Mouse (Mus musculus): ENCODE results near the gene Ankrd44.

Ankrd44 gene

GRCm38 (mm10) chr1:54749516-54749915 is 176.7 kb downstream of the Ankrd44 start:
- peak; percentile 97 for DNase-seq

GRCm38 (mm10) chr1:54747785-54748420 is 178.3 kb downstream of the Ankrd44 start:
- DNase-seq: peak; percentile 97

GRCm38 (mm10) chr1:54745666-54746065 is 180.5 kb downstream of the Ankrd44 start:
- no peak for DNase-seq

DNA sequence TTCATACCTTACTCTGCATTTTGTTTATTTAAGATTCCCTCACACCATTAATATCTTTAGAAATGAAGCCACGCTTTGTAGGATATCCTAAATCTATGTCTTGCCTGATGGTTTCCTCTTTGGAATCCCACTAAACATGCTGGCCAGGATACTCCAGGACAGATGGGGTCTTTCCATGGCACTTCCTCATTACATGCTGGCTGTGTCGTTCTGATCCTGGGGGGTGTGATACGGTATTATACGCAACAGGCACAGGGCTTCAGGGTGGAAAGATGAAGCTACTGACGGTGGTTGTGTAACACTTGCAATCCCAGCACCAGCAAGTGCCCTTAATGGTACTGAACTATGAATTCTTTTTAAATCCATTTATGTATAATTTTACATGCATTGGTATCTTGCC is 182.0 kb downstream of the Ankrd44 start:
- DNase-seq: no peak

- DNase-seq: no peak
These were observed 183.1 kb downstream of the Ankrd44 start for GRCm38 (mm10) chr1:54743072-54743471.

DNA sequence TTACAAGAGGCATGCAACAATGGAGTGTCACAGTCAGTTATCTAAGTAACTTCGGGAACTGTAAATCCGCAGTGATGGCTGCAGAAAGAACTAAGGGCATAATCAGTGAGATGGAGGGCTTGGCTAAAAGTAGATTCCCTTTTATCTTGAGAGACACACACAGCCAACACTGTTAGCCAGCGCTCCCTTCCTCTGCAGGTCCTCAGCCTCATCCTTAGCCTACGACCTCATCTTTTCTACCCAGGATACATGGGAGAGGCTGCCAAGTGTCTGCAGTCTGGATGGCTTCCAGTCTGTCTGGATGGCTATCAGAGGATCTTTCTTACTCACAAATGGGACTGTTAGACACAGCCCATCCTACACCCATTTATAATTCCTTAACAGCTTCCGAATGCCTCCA is 185.3 kb downstream of the Ankrd44 start:
- DNase-seq: peak; percentile 93

DNA sequence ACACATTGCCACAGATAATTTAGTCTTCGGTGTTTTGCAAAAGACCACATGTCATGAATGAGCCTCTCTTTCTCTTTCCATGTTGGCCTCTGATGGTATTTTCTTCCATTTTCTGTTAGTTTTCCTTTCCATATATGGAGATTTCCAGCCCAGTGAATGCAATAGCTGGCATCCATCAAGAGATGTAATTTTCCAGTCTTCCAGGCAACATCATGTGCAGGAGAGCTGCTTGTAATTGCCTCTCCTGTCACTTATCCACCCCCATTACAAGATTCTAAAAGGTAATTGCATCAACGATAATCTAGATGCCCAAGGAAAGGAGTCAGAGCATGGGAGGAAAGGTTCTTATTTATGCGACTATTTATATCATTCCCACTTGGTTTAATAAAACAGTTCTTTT is 188.7 kb downstream of the Ankrd44 start:
- DNase-seq: no peak

DNA sequence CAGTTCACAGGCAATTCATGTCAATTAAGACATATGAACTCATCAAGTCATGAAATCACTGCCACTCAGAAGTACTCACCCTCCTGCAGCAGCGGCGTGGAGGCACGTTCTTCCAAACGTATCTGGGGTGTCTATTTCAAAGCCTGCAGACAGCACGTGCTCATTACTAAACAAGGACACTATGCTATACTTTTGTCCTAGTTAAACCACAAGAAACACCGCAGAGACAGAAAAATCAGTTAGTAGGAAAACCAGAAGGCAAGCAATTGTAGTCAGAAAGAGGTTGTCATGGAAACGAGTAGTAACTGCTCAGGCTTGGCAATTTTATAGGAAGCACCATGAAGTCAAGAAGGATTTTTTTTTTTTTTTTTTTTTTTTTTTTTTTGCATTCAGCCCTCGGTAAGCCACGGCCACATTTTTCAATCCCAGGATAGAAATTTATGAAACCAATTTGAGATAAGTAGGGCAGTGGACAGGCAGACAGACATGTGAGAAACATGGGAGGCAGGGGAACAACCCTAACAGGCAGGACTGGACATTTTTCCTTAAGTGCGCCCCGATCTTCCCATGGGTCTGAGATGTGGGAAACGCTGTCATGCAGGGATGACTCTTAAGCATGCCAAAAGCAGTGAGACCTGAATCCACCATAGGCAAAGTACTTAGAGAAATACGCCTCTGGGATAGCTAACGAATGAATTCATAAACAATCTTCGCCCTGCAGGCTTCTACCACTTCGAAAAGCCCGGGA is 191.1 kb downstream of the Ankrd44 start:
- peak; percentile 68 for DNase-seq

DNA sequence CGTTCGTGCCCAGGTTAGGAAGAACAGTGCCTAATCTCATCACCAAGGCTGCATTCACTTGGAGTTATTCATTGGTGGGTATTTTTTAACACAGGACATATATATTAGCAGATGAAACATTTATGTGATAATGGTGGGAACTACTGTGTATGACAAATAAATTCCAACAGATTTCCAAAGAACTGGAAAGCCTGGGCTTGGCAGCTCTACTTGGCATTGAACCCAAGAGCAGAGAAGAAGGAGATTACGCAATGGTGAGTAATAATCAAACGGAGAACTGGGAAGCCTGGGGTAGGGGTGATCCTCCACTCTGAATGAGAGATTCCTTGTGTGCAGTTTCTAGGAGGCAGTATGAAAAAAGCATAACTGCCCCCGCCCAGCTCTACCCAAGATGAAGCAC is 196.9 kb downstream of the Ankrd44 start:
- peak; percentile 95 for DNase-seq

DNA sequence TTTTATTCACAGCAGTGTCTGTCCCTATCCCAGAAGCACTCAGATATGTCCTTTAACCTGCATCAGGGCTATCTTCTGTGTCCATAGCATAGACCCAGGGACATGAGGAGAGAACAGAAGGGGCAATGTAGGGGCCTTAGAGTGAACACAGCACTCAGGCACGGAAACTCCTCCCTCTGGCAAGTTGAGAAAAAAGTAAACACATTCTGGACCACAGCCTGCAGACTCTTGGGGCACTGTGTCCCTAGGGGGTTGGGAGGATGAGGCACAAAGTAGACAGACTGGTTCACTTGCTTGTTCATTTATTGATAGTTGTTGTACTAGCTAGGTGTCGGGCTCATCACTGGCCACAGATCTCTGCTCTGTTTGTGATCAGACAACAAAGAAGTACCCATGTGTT is 199.6 kb downstream of the Ankrd44 start:
- DNase-seq: no peak

DNA sequence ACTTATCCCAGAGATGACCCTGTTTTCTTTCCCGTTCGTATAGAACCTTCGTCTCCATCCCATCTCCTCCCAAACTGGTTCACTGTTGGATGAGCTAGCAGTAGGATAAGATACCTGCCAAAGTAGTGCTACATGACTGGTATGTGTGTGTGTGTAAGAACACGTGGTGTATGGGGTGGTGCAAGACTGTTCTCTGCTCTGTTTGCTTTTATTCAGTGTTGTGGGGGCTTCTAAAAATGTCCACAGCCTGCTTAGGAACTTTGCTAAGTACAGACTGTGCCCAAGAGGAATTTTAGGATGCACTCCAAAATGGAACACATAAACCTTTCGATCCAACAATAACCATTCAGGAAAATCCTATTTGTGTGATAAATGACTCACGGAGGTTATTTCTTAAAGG is 209.3 kb downstream of the Ankrd44 start:
- DNase-seq: no peak

GRCm38 (mm10) chr1:54715061-54715760 is 211.0 kb downstream of the Ankrd44 start:
- DNase-seq: no peak

DNA sequence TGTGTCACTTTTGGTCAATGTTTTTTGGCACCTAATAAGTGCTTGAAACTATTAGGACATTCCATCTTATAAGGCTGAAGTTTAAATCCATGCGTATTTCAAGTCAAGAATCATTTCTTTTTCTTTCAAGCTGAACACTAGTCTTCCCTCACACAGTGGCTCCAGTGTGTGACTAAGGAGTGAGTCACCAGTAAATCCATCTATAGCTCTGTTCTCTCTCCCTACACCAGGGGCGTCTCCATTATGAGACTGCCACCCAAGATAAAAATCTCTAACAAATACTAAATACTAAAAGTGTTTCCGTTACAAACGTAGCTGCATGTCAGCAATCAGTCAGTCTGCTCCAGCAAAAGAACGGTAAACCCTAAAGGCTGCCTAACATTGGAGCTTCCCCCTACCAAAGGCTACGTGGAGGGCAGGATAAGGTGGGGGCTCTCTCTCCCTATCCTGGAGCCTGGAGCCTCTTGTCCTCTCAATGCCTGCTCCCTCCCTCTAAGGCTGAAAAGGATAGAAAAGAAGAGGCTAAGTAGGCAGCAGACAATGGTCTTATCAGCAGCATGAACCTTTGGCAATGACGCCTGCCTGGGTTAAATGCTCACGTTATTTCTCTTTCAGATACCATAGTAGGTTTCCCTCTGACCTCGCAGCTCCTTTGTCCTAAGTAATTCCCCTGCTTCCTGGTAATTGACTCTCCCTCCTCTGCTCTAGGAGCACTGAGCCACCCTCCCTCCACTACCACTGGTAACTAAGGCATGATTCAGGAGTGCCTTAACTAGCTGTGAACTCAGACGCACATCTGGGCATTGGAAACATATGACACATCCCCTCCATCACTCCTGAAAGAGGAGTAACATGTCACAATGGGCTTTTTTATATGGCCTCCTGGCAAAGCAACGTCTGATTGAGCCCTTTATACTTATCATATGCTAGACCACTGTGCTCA is 212.7 kb downstream of the Ankrd44 start:
- no peak for DNase-seq

DNA sequence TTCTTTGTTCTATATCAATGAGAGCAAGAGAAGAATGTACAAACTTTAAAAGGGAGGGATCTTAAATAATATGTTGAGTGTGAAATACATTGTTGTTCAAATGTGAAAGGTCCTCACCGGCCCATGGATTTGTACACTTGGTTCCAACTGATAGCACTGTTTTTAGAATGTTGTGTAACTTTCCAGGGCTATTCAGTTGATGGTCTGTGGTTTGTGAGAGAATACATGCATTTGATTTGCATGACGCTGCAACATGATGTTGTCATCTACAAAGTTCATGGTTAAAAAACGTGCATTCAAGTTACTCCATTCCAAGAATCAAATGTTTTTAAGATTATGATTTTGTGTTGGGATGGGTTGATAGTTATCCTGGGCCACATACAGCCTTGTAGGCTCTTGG is 214.6 kb downstream of the Ankrd44 start:
- DNase-seq: no peak

- DNase-seq: no peak
These were observed 215.6 kb downstream of the Ankrd44 start for GRCm38 (mm10) chr1:54710550-54710949.

- no peak for DNase-seq
These were observed 218.2 kb downstream of the Ankrd44 start for GRCm38 (mm10) chr1:54707888-54708565.

GRCm38 (mm10) chr1:54707036-54707887 is 218.9 kb downstream of the Ankrd44 start:
- DNase-seq: no peak

GRCm38 (mm10) chr1:54706621-54707020 is 219.6 kb downstream of the Ankrd44 start:
- DNase-seq: no peak

- DNase-seq: peak; percentile 80
These were observed 222.7 kb downstream of the Ankrd44 start for GRCm38 (mm10) chr1:54703466-54703865.

- peak; percentile 78 for DNase-seq
These were observed 223.3 kb downstream of the Ankrd44 start for GRCm38 (mm10) chr1:54702918-54703317.

- peak; percentile 77 for DNase-seq
These were observed 230.8 kb downstream of the Ankrd44 start for GRCm38 (mm10) chr1:54695396-54695795.

All from heart, adult 11 months (tissue).